Mouse (Mus musculus): ENCODE results near the gene Plekha4. TPM values are rescaled to one million over a fixed set of nuclear protein-coding genes. Genes with fewer than 3 reads are reported as not detected.
"Not testable (repeated sequence)": the region's sequence is repeated elsewhere in the genome, so short reads cannot be mapped to it uniquely, and the experiment has no call there.

The Plekha4 gene
- polyA plus RNA-seq, 1 experiment from 2014 or later, result 0.64 TPM

- Histone ChIP-seq H3K4me3 (ENCODE audit: low read depth, low read length) (no peak overlapping the region), H3K36me3 (ENCODE audit: control insufficient read depth, insufficient read depth, low read length) (no peaks in the 10 kb centered on the region), H3K9ac (ENCODE audit: low read length) (no peak overlapping the region), H3K4me2 (ENCODE audit: low read depth, severe bottlenecking) (no peak overlapping the region), H3K27me3 (ENCODE audit: control insufficient read depth, insufficient read depth, low read length) (no peaks in the 10 kb centered on the region), H3K9me3 (ENCODE audit: control insufficient read depth, low read length) (no peaks in the 10 kb centered on the region), H3K4me1 (ENCODE audit: control insufficient read depth, insufficient read depth, low read length) (no peaks in the 10 kb centered on the region), H3K27ac (replicated peaks; ENCODE audit: low read depth, low read length) (no peak overlapping the region)
- DNase-seq (ENCODE audit: low spot score) (peak; percentile 38), ATAC-seq (ENCODE audit: insufficient number of reproducible peaks, low FRiP score, low TSS enrichment, low read depth) (no peak)
- 24% methylated on average over 16 of the region's 16 CpGs for WGBS
Measured at GRCm38 (mm10) chr7:45515436-45515835, 10.7 kb upstream of the Plekha4 start.

GRCm38 (mm10) chr7:45516846-45517245, 9.3 kb upstream of the Plekha4 start:
- not testable (repeated sequence) for ATAC-seq (ENCODE audit: insufficient number of reproducible peaks, low FRiP score, low TSS enrichment, low read depth); H3K4me3 ChIP-seq (ENCODE audit: low read depth, low read length); H3K36me3 ChIP-seq (ENCODE audit: control insufficient read depth, insufficient read depth, low read length)

GRCm38 (mm10) chr7:45518618-45519017, 7.5 kb upstream of the Plekha4 start:
- ATAC-seq (ENCODE audit: insufficient number of reproducible peaks, low FRiP score, low TSS enrichment, low read depth) (no peak), DNase-seq (ENCODE audit: low spot score) (no peak)
- Histone ChIP-seq H3K36me3 (ENCODE audit: control insufficient read depth, insufficient read depth, low read length) (0 out of 2 replicates have a peak, but pooled peaks cover under 1% of the 10 kb centered on the region), H3K4me2 (ENCODE audit: low read depth, severe bottlenecking) (no peak overlapping the region), H3K4me1 (ENCODE audit: control insufficient read depth, insufficient read depth, low read length) (no peaks in the 10 kb centered on the region), H3K27ac (replicated peaks; ENCODE audit: low read depth, low read length) (no peak overlapping the region), H3K27me3 (ENCODE audit: control insufficient read depth, insufficient read depth, low read length) (no peaks in the 10 kb centered on the region), H3K4me3 (ENCODE audit: low read depth, low read length) (no peak overlapping the region), H3K9ac (ENCODE audit: low read length) (no peak overlapping the region), H3K9me3 (ENCODE audit: control insufficient read depth, low read length) (no peaks in the 10 kb centered on the region)
- WGBS, result 92% methylated on average over 16 of the region's 16 CpGs

More at GRCm38 (mm10) chr7:45516846-45517245, 9.3 kb upstream of the Plekha4 start:
- DNase-seq (ENCODE audit: low spot score); H3K9ac ChIP-seq (ENCODE audit: low read length); H3K9me3 ChIP-seq (ENCODE audit: control insufficient read depth, low read length); H3K27me3 ChIP-seq (ENCODE audit: control insufficient read depth, insufficient read depth, low read length); H3K27ac ChIP-seq (replicated peaks; ENCODE audit: low read depth, low read length); H3K4me1 ChIP-seq (ENCODE audit: control insufficient read depth, insufficient read depth, low read length); H3K4me2 ChIP-seq (ENCODE audit: low read depth, severe bottlenecking): not testable (repeated sequence)
- 76% methylated on average over 5 of the region's 5 CpGs for WGBS

- DNase-seq (ENCODE audit: low spot score) (no peak), ATAC-seq (ENCODE audit: insufficient number of reproducible peaks, low FRiP score, low TSS enrichment, low read depth) (no peak)
- H3K4me2 ChIP-seq (ENCODE audit: low read depth, severe bottlenecking), result no peak overlapping the region
- no peak overlapping the region for H3K4me3 ChIP-seq (ENCODE audit: low read depth, low read length)
- H3K27ac ChIP-seq (replicated peaks; ENCODE audit: low read depth, low read length), result no peak overlapping the region
- H3K9me3 ChIP-seq (ENCODE audit: control insufficient read depth, low read length), result no peaks in the 10 kb centered on the region
- 0 out of 2 replicates have a peak, but pooled peaks cover 3% of the 10 kb centered on the region for H3K36me3 ChIP-seq (ENCODE audit: control insufficient read depth, insufficient read depth, low read length)
- H3K27me3 ChIP-seq (ENCODE audit: control insufficient read depth, insufficient read depth, low read length), result no peaks in the 10 kb centered on the region
- no peaks in the 10 kb centered on the region for H3K4me1 ChIP-seq (ENCODE audit: control insufficient read depth, insufficient read depth, low read length)
- H3K9ac ChIP-seq (ENCODE audit: low read length), result no peak overlapping the region
- WGBS, result 78% methylated on average over 8 of the region's 8 CpGs
Measured at GRCm38 (mm10) chr7:45519345-45520120, 6.6 kb upstream of the Plekha4 start.

DNA sequence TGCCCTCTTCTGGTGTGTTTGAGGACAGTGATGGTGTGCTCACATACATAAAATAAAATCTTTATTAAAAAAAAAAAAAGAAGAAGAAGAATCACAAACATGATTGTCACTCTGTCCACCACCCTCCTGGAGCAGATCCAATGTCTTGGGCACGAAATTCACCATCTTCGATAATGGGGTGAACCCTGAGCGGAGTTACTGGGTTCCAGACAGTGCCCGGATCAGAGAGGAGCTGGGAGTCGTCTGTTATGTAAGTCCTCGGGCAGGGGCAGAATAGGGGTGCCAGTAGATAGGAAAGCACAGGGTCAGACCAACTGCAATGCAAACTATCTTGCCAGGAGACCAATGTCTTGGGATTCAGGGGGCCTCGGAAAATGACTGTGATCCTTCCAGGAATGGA, 5.5 kb upstream of the Plekha4 start:
- Histone ChIP-seq H3K36me3 (ENCODE audit: control insufficient read depth, insufficient read depth, low read length) (0 out of 2 replicates have a peak, but pooled peaks cover 3% of the 10 kb centered on the region), H3K4me3 (ENCODE audit: low read depth, low read length) (no peak overlapping the region), H3K9me3 (ENCODE audit: control insufficient read depth, low read length) (no peaks in the 10 kb centered on the region), H3K27me3 (ENCODE audit: control insufficient read depth, insufficient read depth, low read length) (no peaks in the 10 kb centered on the region), H3K9ac (ENCODE audit: low read length) (no peak overlapping the region), H3K27ac (replicated peaks; ENCODE audit: low read depth, low read length) (no peak overlapping the region), H3K4me2 (ENCODE audit: low read depth, severe bottlenecking) (no peak overlapping the region), H3K4me1 (ENCODE audit: control insufficient read depth, insufficient read depth, low read length) (peaks cover 10% of the 10 kb centered on the region)
- WGBS, result 91% methylated on average over 7 of the region's 7 CpGs
- no peak for DNase-seq (ENCODE audit: low spot score)
- ATAC-seq (ENCODE audit: insufficient number of reproducible peaks, low FRiP score, low TSS enrichment, low read depth), result no peak

DNA sequence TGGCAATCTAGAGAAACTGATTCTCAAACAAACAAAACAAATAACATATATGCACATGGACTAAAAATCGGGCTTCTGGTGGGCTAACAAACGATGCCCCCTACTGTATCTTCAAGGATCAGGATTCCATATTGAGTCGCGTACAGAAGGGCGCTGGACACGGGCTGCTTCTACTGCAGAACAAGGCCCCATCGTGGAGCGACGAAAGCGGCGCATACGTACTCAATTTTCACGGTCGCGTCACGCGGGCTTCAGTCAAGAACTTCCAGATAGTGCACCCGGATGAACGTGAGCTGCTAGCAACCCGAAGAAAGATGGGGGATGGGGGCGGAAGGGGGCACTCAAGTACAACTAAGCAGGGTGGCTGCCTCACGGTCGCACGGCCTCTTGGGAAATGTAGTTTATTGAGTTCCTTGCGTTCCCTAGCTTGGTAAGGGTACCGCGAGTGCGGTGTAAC, 4.4 kb upstream of the Plekha4 start:
- Histone ChIP-seq H3K27ac (replicated peaks; ENCODE audit: low read depth, low read length) (peak overlapping the region; percentile 77), H3K4me3 (ENCODE audit: low read depth, low read length) (peak overlapping the region; percentile 46), H3K27me3 (ENCODE audit: control insufficient read depth, insufficient read depth, low read length) (no peaks in the 10 kb centered on the region), H3K4me2 (ENCODE audit: low read depth, severe bottlenecking) (peak overlapping the region; percentile 53), H3K4me1 (ENCODE audit: control insufficient read depth, insufficient read depth, low read length) (peaks cover 10% of the 10 kb centered on the region), H3K36me3 (ENCODE audit: control insufficient read depth, insufficient read depth, low read length) (0 out of 2 replicates have a peak, but pooled peaks cover 3% of the 10 kb centered on the region), H3K9ac (ENCODE audit: low read length) (peak overlapping the region; percentile 74), H3K9me3 (ENCODE audit: control insufficient read depth, low read length) (no peaks in the 10 kb centered on the region)
- ATAC-seq (ENCODE audit: insufficient number of reproducible peaks, low FRiP score, low TSS enrichment, low read depth), result peak; percentile 48
- under 1% methylated on average over 28 of the region's 28 CpGs for WGBS
- DNase-seq (ENCODE audit: low spot score), result peak; percentile 88

DNA sequence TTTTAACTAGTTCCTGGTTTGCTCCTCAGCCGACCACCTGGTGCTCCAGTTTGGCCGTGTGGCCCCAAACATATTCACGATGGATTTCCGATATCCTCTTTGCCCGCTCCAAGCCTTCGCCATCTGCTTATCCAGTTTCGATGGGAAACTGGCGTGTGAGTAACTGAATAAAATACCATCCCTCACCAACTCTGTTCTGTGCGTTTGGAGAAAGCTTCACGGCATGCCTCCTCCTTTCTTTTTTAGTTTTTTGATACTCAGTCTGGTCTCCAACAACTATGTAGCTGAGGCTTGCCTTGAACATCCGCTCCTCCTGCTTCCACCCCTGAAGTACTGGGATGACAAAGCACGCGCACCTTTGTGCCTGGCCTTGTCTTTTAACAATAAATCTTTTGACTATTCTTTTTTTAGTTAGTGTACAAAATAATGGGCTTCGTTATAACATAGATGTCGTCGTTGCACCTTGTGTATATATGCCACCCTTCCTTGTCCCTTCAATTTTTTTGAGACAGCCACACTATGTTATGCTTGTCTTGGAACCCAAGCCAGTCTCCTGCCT, 3.9 kb upstream of the Plekha4 start:
- no peak for DNase-seq (ENCODE audit: low spot score)
- WGBS, result 56% methylated on average over 16 of the region's 16 CpGs
- H3K36me3 ChIP-seq (ENCODE audit: control insufficient read depth, insufficient read depth, low read length), result 0 out of 2 replicates have a peak, but pooled peaks cover 3% of the 10 kb centered on the region
- peak overlapping the region; percentile 46 for H3K4me3 ChIP-seq (ENCODE audit: low read depth, low read length)
- no peak for ATAC-seq (ENCODE audit: insufficient number of reproducible peaks, low FRiP score, low TSS enrichment, low read depth)
- H3K9me3 ChIP-seq (ENCODE audit: control insufficient read depth, low read length), result no peaks in the 10 kb centered on the region
- peaks cover 10% of the 10 kb centered on the region for H3K4me1 ChIP-seq (ENCODE audit: control insufficient read depth, insufficient read depth, low read length)
- peak overlapping the region; percentile 74 for H3K9ac ChIP-seq (ENCODE audit: low read length)
- H3K27ac ChIP-seq (replicated peaks; ENCODE audit: low read depth, low read length), result no peak overlapping the region; the same call in 1 of the 2 replicates
- no peaks in the 10 kb centered on the region for H3K27me3 ChIP-seq (ENCODE audit: control insufficient read depth, insufficient read depth, low read length)
- H3K4me2 ChIP-seq (ENCODE audit: low read depth, severe bottlenecking), result peak overlapping the region; percentile 53

- DNase-seq (ENCODE audit: low spot score), result no peak
- Histone ChIP-seq H3K9me3 (ENCODE audit: control insufficient read depth, low read length) (no peaks in the 10 kb centered on the region), H3K4me3 (ENCODE audit: low read depth, low read length) (no peak overlapping the region), H3K36me3 (ENCODE audit: control insufficient read depth, insufficient read depth, low read length) (0 out of 2 replicates have a peak, but pooled peaks cover 3% of the 10 kb centered on the region), H3K9ac (ENCODE audit: low read length) (no peak overlapping the region), H3K4me1 (ENCODE audit: control insufficient read depth, insufficient read depth, low read length) (peaks cover 10% of the 10 kb centered on the region), H3K4me2 (ENCODE audit: low read depth, severe bottlenecking) (peak overlapping the region; percentile 1; the same call in 1 of the 2 replicates), H3K27me3 (ENCODE audit: control insufficient read depth, insufficient read depth, low read length) (no peaks in the 10 kb centered on the region), H3K27ac (replicated peaks; ENCODE audit: low read depth, low read length) (no peak overlapping the region)
- no peak for ATAC-seq (ENCODE audit: insufficient number of reproducible peaks, low FRiP score, low TSS enrichment, low read depth)
- WGBS, result 69% methylated on average over 18 of the region's 18 CpGs
Measured at GRCm38 (mm10) chr7:45522957-45523676, 3.0 kb upstream of the Plekha4 start.

All from limb, embryonic 11.5 days (tissue).